Mouse (Mus musculus): ENCODE measurements at regions not wholly inside any gene's neighbourhood (a gene's known extent, or its start where the extent isn't known, plus 50 kb on each side); places are given as distances from the start of the nearest gene placed in this dataset.

- DNase-seq = peak; percentile 32 to 36
These were observed 409.3 kb upstream of the Fat1 start for GRCm38 (mm10) chr8:44525915-44526314.

GRCm38 (mm10) chr8:44529696-44530095 lies 405.6 kb upstream of the Fat1 start:
- no peak for DNase-seq

- no peak for DNase-seq
These were observed 386.4 kb upstream of the Fat1 start for GRCm38 (mm10) chr8:44548885-44549284.

GRCm38 (mm10) chr8:44559161-44559560 lies 376.1 kb upstream of the Fat1 start:
- DNase-seq = no peak

GRCm38 (mm10) chr8:44576314-44576858 lies 358.9 kb upstream of the Fat1 start:
- no peak for DNase-seq

- DNase-seq = no peak
These were observed 358.3 kb upstream of the Fat1 start for GRCm38 (mm10) chr8:44576993-44577392.
